Mouse (Mus musculus) myocyte (in vitro differentiated cells): ENCODE measurements around the gene Nmral1. TPM values are rescaled to one million over a fixed set of nuclear protein-coding genes. Genes with fewer than 3 reads are reported as not detected.
"Not testable (repeated sequence)": the region's sequence is repeated elsewhere in the genome, so short reads cannot be mapped to it uniquely, and the experiment has no call there.

ENCODE experiments used
- H3K27me3 ChIP-seq: one replicate; pipeline ENCODE4 v1.6.1; 2011; ENCODE audit not compliant: control insufficient read depth, insufficient read depth, insufficient read length
- H3K36me3 ChIP-seq: one replicate; pipeline ENCODE4 v1.6.1; 2011; ENCODE audit not compliant: control insufficient read depth, insufficient read depth
- H3K4me2 ChIP-seq: one replicate; pipeline ENCODE4 v1.6.1; 2011; ENCODE audit warnings: low read depth, control low read depth
- H3K4me3 ChIP-seq: one replicate; pipeline ENCODE4 v1.5.1; 2011; ENCODE audit warnings: mild to moderate bottlenecking, control low read depth, moderate library complexity
- H3K79me2 ChIP-seq: one replicate; pipeline ENCODE4 v1.6.1; 2011; ENCODE audit not compliant: control insufficient read depth, insufficient read depth
- H3ac ChIP-seq: one replicate; pipeline ENCODE4 v1.6.1; 2011; ENCODE audit not compliant: control insufficient read depth, insufficient read length
- CEBPB ChIP-seq: IDR thresholded peaks from 2 replicates; pipeline ENCODE4 v1.6.1; 2011; ENCODE audit warnings: mild to moderate bottlenecking, moderate library complexity; ENCODE audit not compliant: poor library complexity, insufficient read depth, severe bottlenecking
- E2F4 ChIP-seq: IDR thresholded peaks from one replicate; pipeline ENCODE4 v1.6.1; 2011; ENCODE audit warnings: mild to moderate bottlenecking, control low read depth, moderate library complexity; ENCODE audit not compliant: insufficient read depth
- MAX ChIP-seq: IDR thresholded peaks from one replicate; pipeline ENCODE4 v1.6.1; 2011; ENCODE audit warnings: low read depth, mild to moderate bottlenecking, control low read depth
- MYOD1 ChIP-seq, 3 experiments: IDR thresholded peaks; one replicate each; pipeline ENCODE4 v1.6.1; 2011; ENCODE audit warnings: control low read depth in 2 of 3, low read depth in 2 of 3, mild to moderate bottlenecking in 2 of 3, moderate library complexity in 1 of 3; ENCODE audit not compliant: insufficient read length in 2 of 3, control insufficient read depth in 1 of 3
- MYOG ChIP-seq, 3 experiments: IDR thresholded peaks; one replicate each; pipeline ENCODE4 v1.6.1; 2011; ENCODE audit warnings: control low read depth in 2 of 3, low read depth in 2 of 3, mild to moderate bottlenecking in 2 of 3; ENCODE audit not compliant: insufficient read length in 2 of 3, control insufficient read depth in 1 of 3, insufficient read depth in 1 of 3
- POLR2A ChIP-seq: IDR thresholded peaks from one replicate; pipeline ENCODE4 v1.6.1; 2011; ENCODE audit warnings: low read depth, mild to moderate bottlenecking, control low read depth, moderate library complexity; ENCODE audit not compliant: insufficient read length
- POLR2AphosphoS2 ChIP-seq: IDR thresholded peaks from one replicate; pipeline ENCODE4 v1.6.1; 2011; ENCODE audit warnings: low read depth, control low read depth; ENCODE audit not compliant: insufficient read length
- REST ChIP-seq: IDR thresholded peaks from one replicate; pipeline ENCODE4 v1.6.1; 2011; ENCODE audit warnings: mild to moderate bottlenecking, control low read depth, moderate library complexity; ENCODE audit not compliant: insufficient read depth, insufficient read length
- TCF12 ChIP-seq: IDR thresholded peaks from one replicate; pipeline ENCODE4 v1.6.1; 2011; ENCODE audit warnings: mild to moderate bottlenecking, control low read depth; ENCODE audit not compliant: poor library complexity, insufficient read depth, severe bottlenecking
- TCF3 ChIP-seq: IDR thresholded peaks from one replicate; pipeline ENCODE4 v1.6.1; 2011; ENCODE audit warnings: low read depth, control low read depth; ENCODE audit not compliant: insufficient read length
- USF1 ChIP-seq: IDR thresholded peaks from one replicate; pipeline ENCODE4 v1.6.1; 2011; ENCODE audit warnings: low read depth, mild to moderate bottlenecking, control low read depth, moderate library complexity
- polyA plus RNA-seq: library from polyadenylated mRNA; unstranded; fragments of >200 nt; fragmentation: generic; extraction: Trizol; gene quantifications from one replicate; pipeline ENCODE4 v1.2.1, GENCODE M21; 2012; ENCODE audit warnings: missing spikeins

Nmral1 gene
- polyA plus RNA-seq, 1 experiment = 13.3 TPM

- H3K27me3 ChIP-seq = no peaks in the 10 kb centered on the region
- H3K36me3 ChIP-seq = no peaks in the 10 kb centered on the region
- H3K4me3 ChIP-seq = peak overlapping the region; percentile 65
- H3K4me2 ChIP-seq = peak overlapping the region; percentile 82
- H3K79me2 ChIP-seq = no peaks in the 10 kb centered on the region
- TF ChIP-seq TCF3 (no peak), MYOG (IDR thresholded peaks at IDR 0.05; ENCODE audit: control insufficient read depth in 1 of 3, insufficient read depth in 1 of 3, insufficient read length in 2 of 3, low read depth in 2 of 3) (no peak), POLR2AphosphoS2 (no peak), E2F4 (no peak), TCF12 (no peak)
- no peak overlapping the region for H3ac ChIP-seq
Observed at GRCm38 (mm10) chr16:4717866-4718265, 1.3 kb downstream of the Nmral1 start.

- Histone ChIP-seq H3K36me3 (peaks cover 5% of the 10 kb centered on the region), H3K4me2 (no peak overlapping the region), H3K79me2 (no peaks in the 10 kb centered on the region), H3K4me3 (no peak overlapping the region), H3ac (no peak overlapping the region), H3K27me3 (no peaks in the 10 kb centered on the region)
- TF ChIP-seq CEBPB (no peak), TCF3 (no peak), POLR2AphosphoS2 (no peak), USF1 (no peak), MYOD1 (IDR thresholded peaks at IDR 0.05; ENCODE audit: control insufficient read depth in 1 of 3, insufficient read length in 2 of 3, low read depth in 2 of 3) (no peak), TCF12 (no peak)
Observed at GRCm38 (mm10) chr16:4713861-4714710, 5.1 kb downstream of the Nmral1 start.

GRCm38 (mm10) chr16:4711173-4711572 is 8.0 kb downstream of the Nmral1 start:
- no peak overlapping the region for H3K4me3 ChIP-seq
- peaks cover 31% of the 10 kb centered on the region for H3K36me3 ChIP-seq
- H3K4me2 ChIP-seq = no peak overlapping the region
- H3ac ChIP-seq = no peak overlapping the region
- TF ChIP-seq MYOG (IDR thresholded peaks at IDR 0.05; ENCODE audit: control insufficient read depth in 1 of 3, insufficient read depth in 1 of 3, insufficient read length in 2 of 3, low read depth in 2 of 3) (no peak), CEBPB (no peak), MAX (no peak)
- H3K27me3 ChIP-seq = no peaks in the 10 kb centered on the region
- no peaks in the 10 kb centered on the region for H3K79me2 ChIP-seq

GRCm38 (mm10) chr16:4705541-4705940 is 13.6 kb downstream of the Nmral1 start:
- no peaks in the 10 kb centered on the region for H3K27me3 ChIP-seq
- no peaks in the 10 kb centered on the region for H3K79me2 ChIP-seq
- TF ChIP-seq REST = peak; percentile 38
- TF ChIP-seq MAX = no peak
- H3K36me3 ChIP-seq = peaks cover 72% of the 10 kb centered on the region
- H3K4me2 ChIP-seq = no peak overlapping the region
- no peak overlapping the region for H3K4me3 ChIP-seq
- no peak overlapping the region for H3ac ChIP-seq

- Histone ChIP-seq H3ac (no peak overlapping the region), H3K4me2 (no peak overlapping the region)
- TF ChIP-seq POLR2A = no peak
- TF ChIP-seq CEBPB = peak; percentile 77; the same call in 1 of the 2 replicates
- no peak for TF ChIP-seq USF1
- TF ChIP-seq TCF12 = no peak
- TF ChIP-seq MYOG (IDR thresholded peaks at IDR 0.05; ENCODE audit: control insufficient read depth in 1 of 3, insufficient read depth in 1 of 3, insufficient read length in 2 of 3, low read depth in 2 of 3) = no peak
Observed at GRCm38 (mm10) chr16:4702646-4703045, 16.5 kb downstream of the Nmral1 start.

GRCm38 (mm10) chr16:4701211-4701610 is 17.9 kb downstream of the Nmral1 start:
- Histone ChIP-seq H3ac (no peak overlapping the region), H3K79me2 (no peaks in the 10 kb centered on the region), H3K36me3 (peaks cover 75% of the 10 kb centered on the region), H3K4me2 (no peak overlapping the region), H3K27me3 (no peaks in the 10 kb centered on the region), H3K4me3 (no peak overlapping the region)
- no peak for TF ChIP-seq MYOD1 (IDR thresholded peaks at IDR 0.05; ENCODE audit: control insufficient read depth in 1 of 3, insufficient read length in 2 of 3, low read depth in 2 of 3)
- no peak for TF ChIP-seq CEBPB
- no peak for TF ChIP-seq REST
- no peak for TF ChIP-seq E2F4
- TF ChIP-seq MYOG (IDR thresholded peaks at IDR 0.05; ENCODE audit: control insufficient read depth in 1 of 3, insufficient read depth in 1 of 3, insufficient read length in 2 of 3, low read depth in 2 of 3) = no peak
- TF ChIP-seq POLR2AphosphoS2 = peak; percentile 20

More at GRCm38 (mm10) chr16:4702646-4703045, 16.5 kb downstream of the Nmral1 start:
- Histone ChIP-seq H3K79me2 (no peaks in the 10 kb centered on the region), H3K36me3 (peaks cover 76% of the 10 kb centered on the region), H3K4me3 (no peak overlapping the region), H3K27me3 (no peaks in the 10 kb centered on the region)

- Histone ChIP-seq H3K79me2 (peaks cover 21% of the 10 kb centered on the region), H3K36me3 (peaks cover 53% of the 10 kb centered on the region)
- H3K27me3 ChIP-seq, H3K4me2 ChIP-seq, H3K4me3 ChIP-seq, H3ac ChIP-seq: not testable (repeated sequence)
Observed at GRCm38 (mm10) chr16:4689371-4689770, 29.8 kb downstream of the Nmral1 start.
